Mouse (Mus musculus) mouse embryonic stem cell (cell line): ENCODE results near the gene Dpp9.
"Not testable (repeated sequence)": the region's sequence is repeated elsewhere in the genome, so short reads cannot be mapped to it uniquely, and the experiment has no call there.

Experiments
- in situ Hi-C, 2 experiments: fragments of 300-500 bp; cut with MboI; formaldehyde crosslinking; loops; 1 replicate in 1 of 2; 3 replicates in 1 of 2; pipeline ENCODE4 v1.14.3; 2019 to 2020; ENCODE audit warnings: low sequenced_read_pairs in 2 of 2, low pct_unique_long_range_greater_than_20kb in 1 of 2, mixed read lengths in 1 of 2; ENCODE audit not compliant: unreplicated experiment in 1 of 2

Gene Dpp9

DNA sequence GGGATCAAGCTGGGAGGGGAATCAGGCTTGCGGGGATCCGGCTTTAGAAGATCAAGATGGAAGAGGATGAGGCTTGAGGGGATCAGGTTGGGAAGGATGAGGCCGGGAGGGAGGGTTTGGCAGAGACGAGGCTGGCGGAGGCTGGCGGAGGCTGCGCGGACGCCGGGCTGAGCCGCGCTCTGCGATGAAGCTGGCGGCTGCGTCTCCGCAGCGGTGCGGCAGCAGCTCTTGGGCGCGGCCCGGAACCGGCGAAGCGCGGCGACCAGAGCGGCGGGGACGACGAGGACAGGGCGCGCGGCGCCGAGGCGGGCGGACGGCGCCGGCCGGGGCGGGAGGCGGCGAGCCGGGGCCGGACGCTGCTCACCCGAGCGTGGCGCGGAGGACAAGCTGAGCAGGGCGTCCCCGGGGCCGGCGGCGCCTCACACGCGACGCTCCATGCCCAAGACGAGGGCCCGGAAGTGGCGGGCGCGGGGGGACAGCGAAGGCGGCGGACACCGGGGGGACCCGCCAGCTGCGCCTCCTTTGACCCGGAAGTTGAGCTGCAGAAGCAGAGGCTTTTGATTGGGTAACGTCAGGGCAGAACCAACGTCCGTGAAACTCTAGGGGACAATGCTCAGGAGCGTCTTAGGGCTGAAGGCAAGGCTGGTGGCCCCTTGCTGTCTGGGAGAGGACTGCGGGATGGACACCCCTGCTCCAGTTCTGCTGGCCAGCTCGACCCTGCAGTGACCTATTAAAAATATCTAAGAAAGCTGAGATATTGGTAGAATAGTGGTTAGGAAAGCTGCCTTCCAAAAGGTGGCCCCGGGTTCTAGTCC lies at the start of gene Dpp9:
Dpp9 (minus strand) TSS at position 529 of the 815 bp plus-strand sequence.
- in situ Hi-C loops: no loop called here

- in situ Hi-C loops: no loop called here
Observed at GRCm38 (mm10) chr17:56266271-56266670, 47.6 kb upstream of the Dpp9 start.

DNA sequence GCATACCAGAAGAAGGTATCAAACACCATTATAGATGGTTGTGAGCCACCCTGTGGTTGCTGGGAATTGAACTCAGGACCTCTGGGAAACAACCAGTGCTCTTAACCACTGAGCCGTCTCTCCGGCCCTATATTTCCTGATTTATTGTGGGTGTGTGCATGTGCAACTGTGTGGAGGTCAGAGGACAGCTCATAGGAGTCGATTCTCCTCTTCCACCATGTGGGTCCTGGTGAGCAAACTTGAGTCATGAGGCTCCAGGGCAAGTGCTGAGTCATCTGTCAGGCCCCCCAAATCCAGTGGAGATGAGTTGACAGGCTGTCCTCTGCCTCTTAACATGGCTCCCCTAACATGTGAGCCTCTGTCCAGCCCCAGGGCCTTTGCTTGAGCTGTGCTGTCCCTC lies 47.2 kb upstream of the Dpp9 start:
- in situ Hi-C loops: no loop called here

DNA sequence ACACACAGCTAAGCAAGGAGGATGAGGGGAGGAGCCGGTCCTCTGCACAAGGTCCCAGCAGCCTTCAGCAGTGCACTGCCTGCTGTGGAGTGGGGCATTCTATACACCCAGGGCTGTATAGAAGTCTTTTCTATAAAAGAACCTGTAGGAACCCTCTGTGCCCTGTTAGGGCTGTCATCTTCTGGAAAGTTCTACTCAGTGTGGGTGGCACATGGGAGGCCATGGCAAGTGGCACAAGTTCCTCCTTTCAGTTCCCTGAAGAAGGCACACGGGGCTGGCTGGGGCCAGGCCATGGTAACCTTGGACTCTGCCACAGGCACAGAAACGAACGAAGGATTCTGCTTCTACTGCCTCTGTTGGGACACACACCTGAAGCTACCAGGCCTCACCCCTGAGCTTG lies 46.3 kb upstream of the Dpp9 start:
- in situ Hi-C loops: no loop called here

- in situ Hi-C loops: no loop called here
Observed at GRCm38 (mm10) chr17:56264020-56264419, 45.3 kb upstream of the Dpp9 start.

DNA sequence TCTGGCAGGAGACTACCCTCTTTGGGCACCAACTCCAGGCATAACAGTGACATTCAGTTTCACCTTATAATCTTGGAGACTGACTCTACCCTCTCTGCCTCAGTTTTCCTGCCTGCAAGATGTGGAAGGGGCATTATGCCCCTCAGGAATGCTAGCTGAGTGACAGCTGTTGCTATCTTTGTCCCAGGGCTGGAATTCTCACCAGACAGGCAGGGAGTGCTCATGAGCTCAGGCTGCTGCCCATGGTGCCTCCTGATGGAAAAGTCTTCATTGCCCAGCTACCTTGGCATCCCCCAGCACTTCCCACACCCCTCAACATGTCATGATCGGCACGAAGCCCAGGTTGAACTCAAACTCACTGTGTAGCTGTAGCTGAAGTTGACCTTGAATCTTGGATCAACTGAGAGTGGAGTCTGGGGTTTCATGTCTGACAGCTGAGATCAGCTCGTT lies 44.0 kb upstream of the Dpp9 start:
- in situ Hi-C loops: no loop called here

- in situ Hi-C loops: no loop called here
Observed at GRCm38 (mm10) chr17:56261166-56261565, 42.5 kb upstream of the Dpp9 start.

DNA sequence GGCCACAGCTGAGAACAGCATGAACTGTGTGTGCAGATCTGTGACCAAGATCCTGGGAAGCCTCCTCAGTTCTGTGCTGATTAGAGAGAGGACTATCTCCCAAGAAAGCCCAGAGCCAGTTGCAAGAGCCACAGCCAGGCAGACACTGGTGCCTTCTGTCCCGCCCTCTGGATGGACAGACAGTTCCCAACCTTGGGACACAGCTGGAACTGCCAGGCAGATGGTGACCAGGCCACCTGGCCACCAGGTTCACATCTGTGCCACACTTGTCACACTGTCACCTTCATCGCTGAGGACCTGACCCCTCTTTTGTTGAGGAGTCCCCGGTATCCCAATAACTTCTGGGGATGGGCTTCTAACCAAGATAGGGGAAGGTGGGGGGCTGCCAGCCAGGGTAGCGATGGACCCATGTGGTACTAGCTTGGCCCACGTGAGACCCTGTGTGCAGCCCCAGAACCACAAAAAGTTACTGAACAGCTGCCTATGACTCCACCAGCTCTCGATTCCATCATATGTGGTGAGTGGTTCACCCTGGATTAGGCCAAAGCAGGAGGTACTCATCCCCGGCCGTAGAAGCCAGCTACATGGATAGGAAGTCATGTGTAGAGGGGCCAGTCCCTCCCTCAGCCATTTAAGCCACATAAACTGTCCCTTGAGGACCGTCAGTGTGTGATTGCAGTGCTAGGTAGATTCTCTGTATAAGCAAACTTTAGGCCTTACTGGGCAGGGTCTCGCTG lies 40.8 kb upstream of the Dpp9 start:
- in situ Hi-C loops: no loop called here

DNA sequence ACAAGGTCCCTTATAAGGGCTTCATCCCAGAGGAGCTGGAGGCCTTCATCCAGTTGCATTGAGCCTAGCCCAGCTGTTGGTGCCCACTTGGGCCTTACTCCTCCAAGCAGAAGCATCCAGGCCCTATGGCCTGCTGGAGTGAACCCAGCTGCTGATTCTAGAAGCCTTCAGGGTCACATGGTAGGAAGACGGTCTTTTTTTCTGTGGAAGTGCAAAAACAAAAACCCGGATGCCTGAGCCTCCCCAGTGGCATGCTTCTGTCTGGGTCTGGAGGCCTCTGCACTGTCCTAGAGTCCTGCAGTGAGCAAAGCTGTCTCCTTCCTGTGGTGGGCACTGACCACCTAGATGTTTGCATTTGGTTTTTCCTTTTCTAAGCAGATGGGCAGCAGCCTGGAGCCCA lies 40.1 kb upstream of the Dpp9 start:
- in situ Hi-C loops: not testable (repeated sequence)

GRCm38 (mm10) chr17:56258269-56258668 lies 39.6 kb upstream of the Dpp9 start:
- in situ Hi-C loops: not testable (repeated sequence)

DNA sequence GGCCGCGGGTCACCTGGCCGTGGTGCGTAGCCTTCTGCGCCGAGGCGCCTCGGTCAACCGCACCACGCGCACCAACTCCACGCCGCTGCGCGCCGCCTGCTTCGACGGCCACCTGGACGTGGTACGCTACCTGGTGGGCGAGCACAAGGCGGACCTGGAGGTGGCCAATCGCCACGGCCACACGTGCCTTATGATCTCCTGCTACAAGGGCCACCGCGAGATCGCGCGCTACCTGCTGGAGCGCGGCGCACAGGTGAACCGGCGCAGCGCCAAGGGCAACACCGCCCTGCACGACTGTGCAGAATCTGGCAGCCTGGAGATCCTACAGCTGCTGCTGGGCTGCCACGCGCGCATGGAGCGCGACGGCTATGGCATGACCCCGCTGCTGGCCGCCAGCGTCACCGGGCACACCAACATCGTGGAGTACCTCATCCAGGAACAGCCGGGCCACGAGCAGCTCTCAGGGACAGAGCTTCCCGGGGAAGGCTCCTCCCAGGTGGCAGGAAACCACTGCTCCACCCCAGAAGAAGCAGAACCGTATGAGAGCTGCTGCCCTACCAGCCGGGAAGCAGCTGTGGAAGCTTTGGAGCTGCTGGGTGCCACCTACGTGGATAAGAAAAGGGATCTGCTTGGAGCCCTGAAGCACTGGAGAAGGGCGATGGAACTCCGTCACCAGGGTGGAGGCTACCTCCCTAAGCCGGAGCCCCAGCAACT lies 38.6 kb upstream of the Dpp9 start:
- in situ Hi-C loops: no loop called here

DNA sequence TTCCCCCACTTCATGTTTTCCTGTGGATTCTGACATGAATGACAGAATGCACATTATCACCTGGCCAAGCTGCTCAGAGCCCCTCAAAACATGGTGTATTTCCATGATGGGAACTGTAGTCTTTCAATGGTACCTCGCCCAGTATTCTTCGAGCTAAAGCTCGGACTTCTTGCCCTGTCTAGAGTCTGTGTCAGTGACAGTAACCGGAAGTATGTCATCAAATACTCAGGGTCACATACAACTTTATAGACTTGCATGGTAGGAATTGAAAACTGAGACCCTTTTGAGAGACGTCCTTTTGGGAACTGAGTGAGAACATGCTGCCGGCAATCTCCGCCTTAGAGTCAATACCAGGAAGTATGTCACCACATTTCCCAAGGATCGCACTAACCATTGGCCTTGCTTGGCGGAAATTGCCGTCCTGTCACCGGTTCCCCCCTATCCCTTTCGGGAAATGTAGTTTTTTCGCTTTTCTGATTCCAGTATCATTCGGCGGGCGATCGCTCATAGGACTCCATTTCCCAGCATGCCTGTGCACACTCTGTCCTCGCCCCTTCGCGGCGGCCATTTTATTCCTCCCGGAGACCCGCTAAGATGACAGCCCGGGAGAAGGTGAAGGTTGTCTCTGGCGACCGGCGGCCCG lies 37.7 kb upstream of the Dpp9 start, which contains the start of gene Fem1a:
Fem1a (plus strand) TSS at position 572 of the 643 bp plus-strand sequence.
- in situ Hi-C loops: no loop called here

DNA sequence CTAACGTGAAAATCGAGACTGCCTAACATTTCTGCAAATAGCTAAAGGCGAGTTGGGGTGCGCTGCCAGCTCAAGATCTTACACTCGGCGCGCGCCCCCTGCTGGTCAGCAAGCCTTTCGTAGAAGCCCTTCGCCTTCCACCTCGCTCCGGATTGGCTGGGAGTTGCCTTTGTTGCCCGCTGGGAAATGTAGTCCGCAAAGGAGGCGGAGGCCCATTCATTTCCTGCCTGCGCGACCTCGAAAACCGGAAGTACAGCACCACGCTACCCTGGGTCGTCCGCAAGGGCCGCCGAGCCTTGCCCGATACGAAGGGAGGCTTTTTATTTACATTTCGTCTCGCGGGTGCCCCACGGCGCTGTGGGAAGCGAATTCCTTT lies 37.1 kb upstream of the Dpp9 start:
- in situ Hi-C loops: no loop called here

GRCm38 (mm10) chr17:56255429-56255828 lies 36.7 kb upstream of the Dpp9 start:
- in situ Hi-C loops: no loop called here

DNA sequence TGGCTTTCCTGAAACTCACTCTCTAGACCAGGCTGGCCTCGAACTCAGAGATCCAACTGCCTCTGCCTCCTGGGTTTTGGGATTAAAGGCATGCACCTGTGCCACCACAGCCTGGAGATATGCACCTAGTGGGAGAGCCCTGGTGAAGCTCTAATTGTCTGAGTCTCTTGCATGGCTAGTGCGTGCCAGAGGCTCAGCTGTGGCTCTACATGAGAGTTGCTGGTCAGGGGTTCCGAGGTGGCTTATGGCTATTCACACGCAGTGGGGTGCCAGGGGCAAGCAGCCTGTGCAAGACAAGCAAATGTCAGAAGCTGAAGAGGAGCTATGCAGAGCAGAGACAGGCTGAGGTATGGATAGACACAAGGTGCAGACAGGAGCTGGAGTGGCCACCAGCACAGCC lies 36.0 kb upstream of the Dpp9 start:
- in situ Hi-C loops: no loop called here

DNA sequence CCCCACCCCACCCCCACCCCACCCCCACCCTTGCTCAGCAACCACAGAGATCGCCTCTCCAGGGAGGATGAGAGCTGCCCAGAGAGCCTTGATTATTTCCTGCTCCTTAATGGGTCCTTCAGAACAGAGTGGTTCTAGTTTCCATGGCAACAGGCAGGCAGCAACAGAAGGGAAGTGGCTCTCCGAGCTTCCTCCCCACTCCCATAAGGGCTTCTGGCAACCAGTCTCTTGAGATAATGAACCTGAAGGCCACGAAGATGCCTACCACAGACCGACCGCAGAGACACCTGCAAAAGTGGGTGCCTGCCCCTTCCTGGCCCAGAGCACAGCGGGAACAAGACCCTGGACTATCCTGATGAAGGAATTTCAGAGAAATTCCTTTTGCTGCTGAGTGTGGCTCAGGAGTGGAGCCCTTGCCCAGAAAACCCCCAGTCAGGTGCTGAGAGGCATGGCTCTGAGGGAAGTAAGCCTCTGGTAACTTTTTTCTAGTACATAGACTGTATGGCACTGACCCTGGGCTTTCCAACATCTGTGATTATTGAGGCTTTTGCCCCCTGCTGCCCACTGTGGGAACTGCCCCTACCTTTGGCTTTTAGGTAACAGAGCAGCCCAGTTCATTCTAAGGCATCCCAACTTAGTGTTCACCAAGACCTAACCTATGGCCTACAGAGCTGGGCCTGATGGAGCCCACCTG lies 32.6 kb upstream of the Dpp9 start:
- in situ Hi-C loops: no loop called here

DNA sequence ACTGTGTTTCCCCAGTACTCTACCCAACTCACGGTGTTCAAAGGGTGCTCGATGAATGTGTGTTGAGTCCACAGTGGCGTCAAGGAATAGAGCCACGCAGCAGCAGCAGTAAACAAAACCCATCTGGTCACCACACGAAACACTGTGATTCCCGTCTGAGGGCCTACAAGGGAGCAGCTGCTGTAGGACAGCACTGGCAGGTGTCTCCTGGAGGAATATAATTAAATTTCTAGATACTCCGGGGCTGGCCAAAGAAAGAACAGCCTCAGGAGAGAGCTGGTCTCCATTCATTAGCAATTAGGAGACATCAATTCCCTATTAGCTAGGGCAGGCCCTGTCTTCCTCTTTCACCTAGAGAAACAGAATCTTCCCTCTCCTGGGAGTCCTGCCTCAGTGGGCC lies 26.9 kb upstream of the Dpp9 start:
- in situ Hi-C loops: no loop called here
